Mouse (Mus musculus) limb, embryonic 12.5 days (tissue): ENCODE data around the gene Gpr180. TPM values are rescaled to one million over a fixed set of nuclear protein-coding genes. Genes with fewer than 3 reads are reported as not detected.

Source experiments
- ATAC-seq: fragments of 200-750 bp; cut with Nextera tagmentation; 2 replicates; pipeline ENCODE4 v1.8.0; 2017; ENCODE audit warnings: low read depth, moderate TSS enrichment; ENCODE audit not compliant: insufficient number of reproducible peaks, insufficient read depth, low FRiP score, low TSS enrichment
- H3K27ac ChIP-seq: fragments of 300-500 bp; sonication (generic); 2 replicates; pipeline ENCODE4 v1.5.1; 2016; ENCODE audit warnings: mild to moderate bottlenecking, moderate library complexity
- H3K27me3 ChIP-seq: fragments of 300-500 bp; sonication (generic); 2 replicates; pipeline ENCODE4 v1.6.1; 2016; ENCODE audit warnings: mild to moderate bottlenecking, moderate library complexity
- H3K36me3 ChIP-seq: fragments of 300-500 bp; sonication (generic); 2 replicates; pipeline ENCODE4 v1.6.1; 2016; ENCODE audit warnings: mild to moderate bottlenecking, moderate library complexity
- H3K4me1 ChIP-seq: fragments of 300-500 bp; sonication (generic); replicated peaks from 2 replicates; pipeline ENCODE4 v1.6.1; 2016
- H3K4me2 ChIP-seq: fragments of 300-500 bp; sonication (generic); 2 replicates; pipeline ENCODE4 v1.6.1; 2016; ENCODE audit warnings: mild to moderate bottlenecking, moderate library complexity
- H3K4me3 ChIP-seq: fragments of 300-500 bp; sonication (generic); replicated peaks from 2 replicates; pipeline ENCODE4 v1.5.1; 2016; ENCODE audit warnings: mild to moderate bottlenecking
- H3K9ac ChIP-seq: fragments of 300-500 bp; sonication (generic); replicated peaks from 2 replicates; pipeline ENCODE4 v1.6.1; 2016; ENCODE audit warnings: mild to moderate bottlenecking, moderate library complexity
- H3K9me3 ChIP-seq: fragments of 300-500 bp; sonication (generic); 2 replicates; pipeline ENCODE4 v1.6.1; 2016; ENCODE audit warnings: mild to moderate bottlenecking, moderate library complexity
- WGBS: fragments of 180-500 bp; shearing (Covaris S2); methylation state at CpG from one replicate; pipeline ENCODE4 v1.1.7; 2016; 5-methylcytosine and 5-hydroxymethylcytosine counted together
- polyA plus RNA-seq: library from polyadenylated mRNA; unstranded; fragments of >200 nt; fragmentation: Nextera tagmentation; extraction: Ambion mirVana; gene quantifications from 2 replicates; pipeline ENCODE4 v1.2.1, GENCODE M21; 2016

Gpr180 gene
- polyA plus RNA-seq, 1 experiment from 2014 or later: 54.2 TPM

DNA sequence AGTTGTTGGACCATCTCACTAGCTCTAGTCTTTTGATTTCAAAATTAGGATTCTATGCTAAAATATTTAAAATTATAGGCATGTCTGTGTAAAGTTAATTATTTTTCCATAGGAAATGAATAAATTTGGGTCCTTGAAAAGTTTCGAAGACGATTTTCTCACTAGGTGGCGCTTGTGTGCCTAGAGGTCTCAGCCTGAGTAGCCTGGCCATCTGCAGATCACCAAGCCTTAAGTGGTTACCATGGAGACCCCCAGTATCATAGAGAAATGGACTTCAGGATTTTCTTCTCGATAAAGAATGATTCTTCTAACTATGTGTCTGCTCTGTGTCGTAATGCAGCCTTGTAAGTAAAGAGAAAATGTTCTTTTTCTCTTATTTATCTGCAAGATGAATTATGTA lies 72.7 kb downstream of the Gpr180 start:
- ATAC-seq: no peak
- WGBS: 29% methylated on average over 5 of the region's 5 CpGs

DNA sequence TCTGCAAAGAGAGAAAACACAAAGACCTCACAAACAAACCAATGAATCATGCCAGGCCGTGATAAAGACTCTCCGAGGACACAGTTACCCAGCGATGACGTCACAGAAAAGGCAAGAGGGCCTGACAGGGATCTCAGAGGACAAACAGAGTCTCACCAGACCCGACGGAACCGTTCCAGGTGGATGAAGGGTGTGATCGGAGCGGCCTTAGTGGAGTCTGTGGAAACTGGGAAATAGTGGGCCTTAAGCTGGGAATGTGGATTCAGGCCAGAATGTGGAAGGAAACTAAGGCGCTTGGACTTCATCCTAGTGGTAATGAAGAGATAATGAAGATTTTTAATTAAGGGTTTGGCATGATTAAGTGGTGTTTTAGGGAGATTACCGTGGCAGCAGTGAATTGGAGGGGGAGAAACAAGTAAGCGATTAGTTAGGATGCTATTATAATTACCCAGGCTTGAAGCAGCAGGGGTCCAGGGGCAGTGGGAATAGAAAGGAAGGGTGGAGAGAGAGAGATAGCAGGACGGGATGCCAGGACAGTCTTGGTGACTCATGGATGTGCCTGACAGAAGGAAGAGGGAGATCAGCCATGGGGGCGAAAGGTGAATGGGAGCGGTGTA lies 75.3 kb downstream of the Gpr180 start:
- Histone ChIP-seq H3K27me3 (peaks cover 23% of the 10 kb centered on the region), H3K4me1 (no peaks in the 10 kb centered on the region), H3K9me3 (no peaks in the 10 kb centered on the region; the same call in 1 of the 2 replicates), H3K36me3 (no peaks in the 10 kb centered on the region), H3K9ac (no peak overlapping the region), H3K4me2 (no peak overlapping the region), H3K27ac (no peak overlapping the region), H3K4me3 (no peak overlapping the region)
- ATAC-seq: no peak
- WGBS: 82% methylated on average over 15 of the region's 15 CpGs

More for the DNA sequence above, 72.7 kb downstream of the Gpr180 start:
- Histone ChIP-seq H3K9ac (no peak overlapping the region), H3K27ac (no peak overlapping the region), H3K4me2 (no peak overlapping the region), H3K4me1 (no peaks in the 10 kb centered on the region), H3K9me3 (no peaks in the 10 kb centered on the region; the same call in 1 of the 2 replicates), H3K36me3 (no peaks in the 10 kb centered on the region), H3K4me3 (no peak overlapping the region), H3K27me3 (peaks cover 10% of the 10 kb centered on the region)

Other genes with a start within 250 kb of the Gpr180 start
- gene Dct, start 84.9 kb upstream of the Gpr180 start, polyA plus RNA-seq: 1.6 and 1.7 TPM in 2 replicates
- gene Tgds, start 4.4 kb upstream of the Gpr180 start, polyA plus RNA-seq: 36.7 and 36.9 TPM in 2 replicates
- 0.27 and 0.51 TPM in 2 replicates for gene Sox21, start 99.9 kb downstream of the Gpr180 start, polyA plus RNA-seq
- not detected in 2 replicates for gene Gm9376, start 129.8 kb downstream of the Gpr180 start, polyA plus RNA-seq